Mouse (Mus musculus): Measurements from ENCODE around the gene Grap.
"Not testable (repeated sequence)": the region's sequence is repeated elsewhere in the genome, so short reads cannot be mapped to it uniquely, and the experiment has no call there.

The Grap gene

GRCm38 (mm10) chr11:61652686-61653447, at the start of gene Grap:
Gene Grap (plus strand): TSS chr11:61653265.
- DNase-seq (ENCODE audit: low read depth) = no peak

- DNase-seq (ENCODE audit: low read depth) = peak; percentile 65
These were observed 45.0 kb upstream of the Grap start for GRCm38 (mm10) chr11:61608072-61608471.

- no peak for DNase-seq (ENCODE audit: low read depth)
These were observed 41.9 kb upstream of the Grap start for GRCm38 (mm10) chr11:61611197-61611596.

GRCm38 (mm10) chr11:61612116-61612635, 40.9 kb upstream of the Grap start:
- DNase-seq (ENCODE audit: low read depth) = peak; percentile 46

GRCm38 (mm10) chr11:61614401-61614800, 38.7 kb upstream of the Grap start:
- DNase-seq (ENCODE audit: low read depth) = no peak

GRCm38 (mm10) chr11:61615686-61616522, 37.2 kb upstream of the Grap start:
- peak; percentile 73 for DNase-seq (ENCODE audit: low read depth)

GRCm38 (mm10) chr11:61616523-61617292, 36.4 kb upstream of the Grap start:
- peak; percentile 41 for DNase-seq (ENCODE audit: low read depth)

- DNase-seq (ENCODE audit: low read depth) = no peak
These were observed 35.6 kb upstream of the Grap start for GRCm38 (mm10) chr11:61617293-61617975.

- DNase-seq (ENCODE audit: low read depth) = no peak
These were observed 34.9 kb upstream of the Grap start for GRCm38 (mm10) chr11:61618131-61618530.

- DNase-seq (ENCODE audit: low read depth) = no peak
These were observed 34.5 kb upstream of the Grap start for GRCm38 (mm10) chr11:61618571-61618970.

- DNase-seq (ENCODE audit: low read depth) = no peak
These were observed 33.7 kb upstream of the Grap start for GRCm38 (mm10) chr11:61619356-61619755.

GRCm38 (mm10) chr11:61619791-61620241, 33.2 kb upstream of the Grap start:
- peak; percentile 89 for DNase-seq (ENCODE audit: low read depth)

GRCm38 (mm10) chr11:61620254-61620670, 32.8 kb upstream of the Grap start:
- DNase-seq (ENCODE audit: low read depth) = peak; percentile 17

GRCm38 (mm10) chr11:61620762-61621161, 32.3 kb upstream of the Grap start:
- DNase-seq (ENCODE audit: low read depth) = no peak

- no peak for DNase-seq (ENCODE audit: low read depth)
These were observed 27.9 kb upstream of the Grap start for GRCm38 (mm10) chr11:61625136-61625535.

GRCm38 (mm10) chr11:61626509-61626908, 26.6 kb upstream of the Grap start:
- no peak for DNase-seq (ENCODE audit: low read depth)

GRCm38 (mm10) chr11:61629621-61630020, 23.4 kb upstream of the Grap start:
- peak; percentile 77 for DNase-seq (ENCODE audit: low read depth)

GRCm38 (mm10) chr11:61636309-61636708, 16.8 kb upstream of the Grap start:
- DNase-seq (ENCODE audit: low read depth) = not testable (repeated sequence)

- no peak for DNase-seq (ENCODE audit: low read depth)
These were observed 15.7 kb upstream of the Grap start for GRCm38 (mm10) chr11:61637413-61637812.

GRCm38 (mm10) chr11:61637856-61638255, 15.2 kb upstream of the Grap start:
- DNase-seq (ENCODE audit: low read depth) = no peak

GRCm38 (mm10) chr11:61638764-61639536, 14.1 kb upstream of the Grap start:
- DNase-seq (ENCODE audit: low read depth) = no peak
